Mouse (Mus musculus) frontal cortex, postnatal 14 days (tissue): ENCODE measurements at regions not wholly inside any gene's neighbourhood (a gene's known extent, or its start where the extent isn't known, plus 50 kb on each side); places are given as distances from the start of the nearest gene placed in this dataset.

Source experiments
- DNase-seq, 2 experiments: peaks; one replicate each; pipeline ENCODE4 v3.0.0; 2022; ENCODE audit warnings: low spot score in 2 of 2

DNA sequence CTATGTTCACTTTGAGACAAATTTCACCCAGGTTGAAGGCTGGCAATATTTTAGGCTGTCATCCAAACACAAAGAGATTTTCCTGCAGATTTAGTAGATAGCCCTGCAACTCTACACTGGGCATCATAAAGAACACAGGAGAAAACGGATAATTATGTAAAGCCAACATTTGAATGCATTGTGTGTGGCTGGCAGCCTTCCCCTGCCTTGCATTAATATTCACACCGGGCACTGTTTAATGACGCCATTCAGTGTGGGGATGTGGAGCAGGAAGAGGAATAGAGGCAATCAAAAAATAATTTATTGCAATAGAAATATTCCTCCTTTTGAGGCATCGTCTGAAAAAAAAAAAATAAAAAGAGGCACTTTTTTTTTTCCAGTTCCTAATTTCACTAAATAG is 105.7 kb downstream of the Samd5 start:
- DNase-seq: no peak

DNA sequence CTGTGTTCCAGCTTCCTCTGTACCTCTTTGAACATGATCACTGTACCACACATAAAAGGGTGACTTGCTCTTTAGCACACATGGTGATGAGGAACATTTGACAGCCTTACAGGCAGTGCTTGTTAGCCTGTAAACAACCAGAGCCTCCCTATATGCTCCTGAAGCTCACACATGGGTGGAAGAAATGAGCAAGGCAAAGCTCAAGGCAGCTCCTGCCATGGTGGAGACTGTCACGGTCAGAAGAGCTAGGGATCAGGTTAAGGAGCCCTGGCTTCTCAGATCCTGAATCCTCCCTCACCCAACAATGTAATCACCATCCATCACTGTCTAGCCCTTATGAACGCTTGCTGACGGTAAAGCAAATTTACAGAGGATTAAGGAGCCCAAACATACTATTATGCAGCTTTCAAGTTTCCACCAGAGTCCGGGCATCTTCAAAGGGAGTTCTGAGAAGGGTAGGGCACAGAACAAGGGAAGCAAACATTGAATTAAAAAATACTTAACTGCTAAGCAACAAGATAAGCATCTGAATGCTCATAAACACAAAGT is 117.4 kb downstream of the Samd5 start:
- DNase-seq: no peak

DNA sequence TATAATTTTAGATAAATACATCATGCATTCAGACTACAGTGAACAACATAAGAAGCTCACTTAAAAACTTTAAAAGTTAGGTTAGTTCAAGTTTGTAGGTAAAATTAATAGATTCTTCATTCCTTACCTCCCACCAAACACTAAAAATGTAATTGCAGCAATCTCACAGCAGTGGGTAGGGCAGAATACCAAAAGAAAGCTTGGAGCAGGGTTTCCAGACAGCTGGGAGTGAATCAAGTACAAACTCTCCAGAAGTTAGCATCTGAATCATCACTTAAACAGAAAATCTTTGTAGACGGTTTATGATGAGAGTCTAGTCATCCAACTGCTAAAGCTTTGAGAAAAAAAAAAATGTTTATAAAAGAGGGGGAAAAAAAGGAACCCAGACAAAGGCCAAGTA is 117.9 kb downstream of the Samd5 start:
- DNase-seq: no peak

DNA sequence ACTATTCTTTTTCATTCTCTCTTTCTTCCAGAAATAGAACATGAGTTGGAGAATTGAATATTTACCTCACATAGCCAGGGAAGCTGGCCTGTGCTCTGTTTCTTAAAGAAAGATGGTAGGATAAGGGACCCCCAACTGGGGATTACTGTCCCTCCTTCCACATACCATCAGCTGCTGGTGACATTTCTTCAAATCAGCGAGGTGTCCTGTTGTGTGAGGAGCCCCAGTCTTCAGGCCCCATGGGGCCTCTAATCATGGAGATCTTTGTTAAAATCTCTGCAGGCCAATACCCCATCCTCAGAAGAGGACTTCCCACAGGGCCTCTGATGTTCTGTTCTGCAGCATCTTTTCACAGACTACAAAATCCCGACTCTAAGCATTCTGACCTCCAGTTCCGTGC is 121.1 kb downstream of the Samd5 start:
- DNase-seq: no peak

DNA sequence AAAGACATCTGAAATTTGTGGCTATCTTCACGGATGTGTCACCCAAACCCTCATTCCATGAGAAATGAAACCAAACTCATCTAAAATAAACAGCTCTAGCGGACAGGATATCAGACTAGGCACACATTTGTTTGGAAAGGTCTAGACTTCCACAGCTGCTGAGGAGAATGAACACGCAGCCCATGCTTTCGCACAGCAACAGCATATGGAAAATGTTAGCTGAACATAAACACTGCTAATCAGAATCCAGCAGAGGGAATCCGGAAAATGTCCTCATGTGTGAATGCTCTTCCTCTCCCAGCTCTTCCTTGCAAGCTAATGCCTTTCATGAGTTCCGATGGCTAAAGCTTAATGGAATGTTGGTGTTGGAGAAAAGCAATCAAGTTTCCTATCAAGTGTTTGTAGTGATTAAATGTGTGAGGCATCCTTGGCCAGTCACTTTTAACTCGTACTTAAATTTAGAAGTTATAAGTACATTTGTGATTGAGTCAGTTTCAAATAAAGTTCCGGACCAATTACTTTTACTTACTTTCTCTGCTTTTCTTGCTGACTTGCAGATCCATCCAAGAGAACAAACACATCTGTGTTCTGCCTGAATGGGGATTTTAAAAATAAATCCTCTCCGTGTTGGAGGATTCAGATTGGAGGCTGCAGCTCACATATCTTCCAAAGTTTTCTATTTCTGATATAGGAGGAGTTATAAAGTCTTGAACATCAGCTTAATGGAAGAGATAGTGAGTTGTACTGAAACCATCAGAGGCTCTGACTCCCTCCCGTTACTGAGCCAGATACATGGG is 124.9 kb downstream of the Samd5 start:
- DNase-seq: no peak

DNA sequence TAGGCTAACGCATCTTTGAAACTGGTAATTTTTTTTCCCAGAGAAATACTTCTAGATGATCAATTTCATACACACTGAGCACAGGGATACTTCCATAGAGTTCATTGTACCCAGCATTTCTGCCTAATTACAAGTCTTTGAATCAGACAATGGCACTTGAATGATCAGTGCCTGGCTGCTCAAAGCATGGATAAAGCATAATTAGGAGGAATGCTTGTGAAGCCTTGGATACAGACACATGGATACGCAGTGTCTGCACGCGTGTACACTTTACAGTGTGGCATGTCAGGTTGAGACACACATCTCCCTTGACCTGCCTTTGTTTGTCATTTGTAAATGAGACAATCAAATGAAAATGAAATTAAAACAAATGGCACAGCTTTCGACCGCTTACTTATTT is 129.2 kb downstream of the Samd5 start:
- no peak for DNase-seq

DNA sequence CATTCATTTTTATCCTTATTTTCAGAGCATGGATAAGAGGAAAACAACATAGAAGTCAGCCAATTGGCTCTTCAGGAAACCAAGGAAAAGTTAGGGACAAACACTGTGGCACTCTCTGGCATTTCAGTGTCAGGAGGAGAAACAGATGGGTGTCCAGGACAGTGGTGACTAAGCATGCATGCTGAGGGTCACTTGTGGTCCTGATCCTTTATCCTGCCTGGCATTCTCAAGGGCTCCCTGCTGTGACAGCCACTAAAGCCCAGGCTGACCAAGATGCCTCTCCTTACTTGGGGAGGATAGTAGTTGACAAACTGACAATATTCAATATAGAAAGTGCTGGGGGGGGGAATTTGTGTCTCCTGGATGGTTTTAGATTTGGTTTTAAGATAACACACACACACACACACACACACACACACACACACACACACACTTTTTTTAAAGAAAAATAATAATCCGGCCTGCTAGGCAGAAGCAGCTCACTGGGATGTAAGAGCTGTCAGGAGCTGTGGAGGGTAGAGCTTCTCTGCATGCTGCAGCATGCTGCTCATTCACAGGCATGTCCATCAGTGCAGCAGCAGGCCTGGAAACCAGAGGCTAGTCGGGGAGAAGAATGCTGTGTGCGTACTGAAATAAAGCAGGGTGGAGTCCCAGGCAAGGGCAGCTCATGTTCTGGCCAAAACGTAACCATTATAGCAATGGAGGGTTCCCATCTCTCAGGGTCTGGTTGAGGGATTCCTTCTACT is 130.8 kb downstream of the Samd5 start:
- DNase-seq: no peak

DNA sequence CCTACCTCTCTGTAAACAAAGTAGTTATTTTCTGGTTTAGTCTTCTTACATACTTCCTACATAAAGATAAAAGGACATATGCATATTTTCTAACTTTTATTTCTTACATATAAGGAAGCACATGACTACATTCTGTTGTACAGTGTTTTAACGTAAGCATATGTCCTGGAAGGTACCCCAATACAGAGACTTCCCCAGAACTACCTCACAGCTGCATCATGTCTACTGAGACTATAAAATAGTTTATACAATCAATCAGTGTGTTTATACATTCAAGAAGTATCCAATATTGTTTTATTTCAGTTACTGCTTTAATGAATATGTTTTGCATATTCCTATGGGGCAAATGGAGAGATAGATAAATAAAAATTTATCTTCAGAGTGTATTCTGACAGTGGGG is 133.4 kb downstream of the Samd5 start:
- no peak for DNase-seq

DNA sequence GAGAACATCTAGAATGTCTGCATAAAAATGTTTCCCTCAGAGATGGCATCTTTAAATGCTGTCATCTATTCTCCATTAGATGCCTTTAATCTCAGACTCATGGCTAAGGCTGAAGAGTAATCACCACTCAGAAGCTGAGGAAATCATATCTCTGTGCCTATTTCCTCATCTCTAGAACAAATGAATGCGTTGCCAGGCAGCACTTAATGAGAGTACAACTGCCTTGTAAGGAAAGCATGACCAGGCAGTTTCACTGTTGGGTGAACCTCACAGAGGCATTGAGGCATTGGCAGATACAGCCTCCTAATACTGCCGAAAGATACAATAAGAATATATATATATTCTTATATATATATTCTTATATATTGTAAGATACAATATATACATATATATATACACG is 137.3 kb downstream of the Samd5 start:
- DNase-seq: no peak

DNA sequence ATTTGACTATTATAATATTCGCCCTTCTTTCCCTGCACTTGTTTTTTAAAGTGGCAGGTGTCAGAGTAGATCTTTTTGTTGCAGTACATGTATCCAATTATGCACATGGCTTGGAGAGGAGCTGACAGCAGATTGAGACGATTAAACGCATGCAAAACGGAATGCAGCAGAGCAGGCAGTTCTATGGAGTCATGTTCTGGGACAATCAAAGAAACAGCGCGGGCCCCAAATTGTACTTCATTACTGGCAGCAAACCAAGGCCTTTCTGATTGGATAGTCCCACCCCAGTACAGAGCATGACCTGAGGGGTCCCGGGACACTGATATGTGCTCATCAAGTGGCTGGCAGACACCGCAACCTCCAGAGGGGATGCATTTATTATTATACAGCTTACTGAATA is 140.5 kb downstream of the Samd5 start:
- no peak for DNase-seq

DNA sequence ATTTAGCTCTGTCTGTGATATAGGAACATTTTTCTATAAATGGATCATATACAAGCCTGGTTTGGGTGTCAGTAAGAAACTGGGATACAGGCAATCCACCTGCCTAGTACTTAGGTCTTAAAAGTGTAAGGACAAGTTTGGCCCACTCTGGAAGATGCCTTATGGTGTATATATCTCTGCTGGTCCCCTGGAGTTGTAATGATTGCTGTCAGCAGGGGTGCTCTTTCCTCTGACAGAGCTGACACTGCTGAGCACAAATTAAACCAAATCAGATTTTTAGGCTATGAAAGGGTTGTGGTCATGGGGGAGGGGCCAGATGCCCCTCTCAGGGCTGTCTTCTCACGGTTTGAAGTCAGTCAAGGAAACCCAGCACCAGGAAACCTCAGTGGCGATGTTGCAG is 141.7 kb downstream of the Samd5 start:
- DNase-seq: no peak

DNA sequence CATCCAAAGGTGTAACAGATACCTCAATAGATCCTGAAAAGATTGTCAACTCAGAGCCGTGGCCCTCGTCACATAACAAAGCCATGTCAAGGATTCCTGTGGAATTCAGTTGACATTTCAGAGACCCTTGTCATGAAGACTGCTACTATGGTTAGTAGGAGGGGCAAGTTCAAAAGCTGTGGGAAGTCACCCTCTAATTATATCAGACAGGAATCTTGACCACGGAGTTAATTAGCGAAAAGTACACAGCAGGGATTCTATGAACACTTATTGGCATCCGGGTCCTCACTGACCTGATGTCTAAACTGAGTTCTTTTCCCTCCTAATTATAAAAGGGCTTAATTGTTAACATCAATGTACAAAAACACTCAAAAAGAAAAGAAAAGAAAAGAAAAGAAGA is 143.1 kb downstream of the Samd5 start:
- DNase-seq: no peak

DNA sequence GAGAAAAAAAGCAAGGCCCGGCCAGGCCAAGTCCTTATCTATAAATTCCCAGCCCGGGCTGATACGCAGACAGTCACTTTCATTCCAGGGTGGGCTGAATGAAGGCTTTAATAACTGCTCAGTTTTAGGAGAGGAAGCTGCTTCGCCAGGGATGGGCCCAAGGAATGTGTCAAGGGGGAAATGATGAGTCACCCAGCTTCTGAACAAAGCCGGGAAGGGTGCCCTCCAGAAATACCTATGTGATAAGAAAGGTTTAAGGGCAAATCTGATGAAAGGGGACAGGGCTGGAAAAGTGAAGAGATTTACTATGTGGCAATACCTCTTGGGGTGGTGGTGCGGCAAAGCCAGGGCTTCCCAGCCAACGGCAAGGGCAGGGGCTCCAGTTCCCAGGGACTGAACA is 145.6 kb downstream of the Samd5 start:
- no peak for DNase-seq

DNA sequence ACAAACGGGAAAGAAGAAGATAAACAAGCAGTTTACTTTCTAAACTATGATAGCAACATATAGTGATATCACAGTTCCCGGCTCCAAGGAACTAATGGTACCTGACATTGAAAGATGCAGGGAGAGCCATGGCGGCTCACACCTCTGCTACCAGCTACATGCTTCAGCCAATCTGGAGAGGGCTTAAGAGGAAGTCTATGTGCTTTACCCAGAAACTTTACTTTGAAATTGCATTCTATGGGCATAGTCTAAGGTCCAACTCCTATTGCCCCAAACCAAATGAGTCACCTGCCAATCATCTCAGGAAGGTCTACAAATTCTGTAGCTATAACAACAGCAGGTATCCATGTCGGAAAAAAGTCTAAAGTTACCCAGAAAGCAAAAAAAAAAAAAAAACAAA is 146.9 kb downstream of the Samd5 start:
- DNase-seq: no peak

DNA sequence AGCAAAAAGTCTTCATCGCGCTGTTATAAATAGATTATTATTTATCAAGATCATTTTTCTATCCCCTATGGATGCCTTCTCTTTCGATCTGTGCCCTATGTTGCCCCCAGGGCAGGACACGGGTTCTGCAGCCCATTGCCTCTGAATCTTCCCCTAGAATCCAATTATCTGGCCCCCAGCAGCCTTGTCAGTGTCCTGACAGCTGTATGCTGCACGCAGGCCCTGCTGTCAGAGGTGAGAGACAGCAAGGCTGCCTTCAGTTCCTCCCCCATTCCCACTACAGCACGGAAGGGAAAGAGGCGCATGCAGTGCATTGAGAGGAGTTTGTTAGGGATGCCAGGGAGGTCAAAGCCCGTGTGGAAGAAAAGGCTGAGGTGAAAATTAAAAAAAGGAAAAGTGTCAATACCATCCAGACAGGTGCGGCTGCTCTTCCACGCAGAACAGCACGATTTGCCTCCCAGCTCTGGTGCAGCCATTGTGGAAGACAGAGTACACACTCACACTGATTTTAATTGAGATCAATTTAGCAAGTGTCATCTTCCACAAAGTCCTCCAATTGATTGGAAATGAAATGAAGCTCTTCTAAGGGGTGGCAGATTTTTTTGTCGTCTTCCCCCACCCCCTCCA is 165.1 kb downstream of the Samd5 start:
- DNase-seq: no peak

DNA sequence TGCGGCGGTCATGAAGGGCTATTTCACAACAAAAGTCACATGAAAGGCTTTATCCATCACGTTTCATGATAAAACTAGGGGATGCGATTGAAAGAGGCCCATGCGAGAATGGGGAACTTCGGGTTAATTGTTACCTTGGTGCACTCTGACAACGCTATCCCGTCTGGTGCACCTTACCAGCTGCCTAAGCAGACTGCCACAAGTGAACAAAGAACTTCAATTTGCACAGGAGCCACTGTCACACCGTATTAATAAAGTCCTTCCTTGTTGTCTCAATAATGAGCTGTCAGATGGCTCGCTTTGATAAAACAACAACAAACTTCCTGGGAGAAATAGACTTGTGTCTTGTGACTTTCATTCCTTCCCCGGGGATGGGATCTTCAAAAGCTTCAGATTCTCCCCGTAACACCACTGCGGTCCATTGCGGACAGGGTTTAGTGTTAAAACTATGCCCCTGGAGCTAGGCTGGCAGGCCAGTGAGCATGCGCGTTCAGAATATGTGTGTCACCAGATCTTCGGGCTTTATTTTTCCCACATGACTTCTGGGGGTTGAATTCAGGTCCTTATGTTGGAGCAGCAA is 165.8 kb downstream of the Samd5 start:
- DNase-seq: no peak

DNA sequence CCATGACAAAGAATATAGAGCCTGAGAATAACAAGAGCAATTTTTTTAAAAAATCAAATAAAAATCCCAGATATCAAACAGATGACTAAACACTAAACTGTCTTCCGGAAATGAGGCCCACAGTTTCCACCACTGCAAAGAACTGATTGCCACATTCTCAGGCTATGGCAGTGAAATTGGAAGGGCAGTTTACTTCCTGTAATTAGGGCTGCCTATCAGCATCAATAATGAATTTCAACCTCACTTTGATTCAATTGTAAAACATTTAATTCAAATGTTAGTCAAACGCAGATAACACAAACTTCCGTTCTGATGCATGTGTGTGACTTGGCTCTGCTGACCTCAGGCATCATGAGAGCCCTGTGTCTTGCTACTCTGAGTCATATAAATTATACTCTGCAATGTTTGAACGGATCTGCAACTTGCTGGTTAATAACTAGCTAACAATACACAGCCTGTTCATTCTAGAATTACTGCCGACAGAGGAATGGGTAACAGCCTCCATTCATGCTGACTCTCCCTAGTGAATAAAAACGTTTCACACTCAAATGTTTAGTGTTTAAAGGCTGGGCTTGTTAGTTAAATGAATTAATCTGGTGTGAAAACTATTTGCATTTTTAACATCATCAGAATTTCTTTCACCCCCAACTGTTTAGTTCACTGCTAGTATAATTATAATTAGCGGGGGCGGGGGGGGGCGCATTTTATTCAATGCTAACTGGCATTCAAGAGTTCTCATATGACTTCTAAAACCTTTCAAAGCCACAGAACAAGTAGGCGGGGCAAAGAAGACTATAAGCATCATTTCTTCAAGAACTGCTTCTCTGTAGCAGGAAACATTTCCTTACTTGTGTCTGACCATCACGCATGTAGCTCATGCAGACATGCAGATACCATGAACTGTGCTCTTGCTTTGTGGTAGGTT is 171.2 kb downstream of the Samd5 start:
- no peak for DNase-seq

DNA sequence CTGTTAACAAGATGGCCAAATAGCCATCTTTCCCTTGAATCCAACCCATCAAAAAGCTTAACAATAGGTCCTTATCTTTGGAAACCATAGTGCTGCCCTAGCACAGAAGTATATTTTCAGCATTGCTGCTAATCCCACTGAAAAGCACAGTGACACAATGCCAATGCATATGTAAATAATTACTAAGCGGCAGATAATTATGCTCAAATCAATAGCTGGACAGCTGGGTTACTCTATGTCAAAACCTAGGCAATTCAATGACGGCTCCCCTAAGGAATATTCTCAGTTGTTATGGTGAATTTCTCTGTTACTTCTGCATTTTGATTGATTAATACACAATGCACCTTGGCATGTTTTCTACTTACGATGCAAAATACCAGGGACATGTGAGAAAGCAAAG is 176.5 kb downstream of the Samd5 start:
- DNase-seq: no peak

DNA sequence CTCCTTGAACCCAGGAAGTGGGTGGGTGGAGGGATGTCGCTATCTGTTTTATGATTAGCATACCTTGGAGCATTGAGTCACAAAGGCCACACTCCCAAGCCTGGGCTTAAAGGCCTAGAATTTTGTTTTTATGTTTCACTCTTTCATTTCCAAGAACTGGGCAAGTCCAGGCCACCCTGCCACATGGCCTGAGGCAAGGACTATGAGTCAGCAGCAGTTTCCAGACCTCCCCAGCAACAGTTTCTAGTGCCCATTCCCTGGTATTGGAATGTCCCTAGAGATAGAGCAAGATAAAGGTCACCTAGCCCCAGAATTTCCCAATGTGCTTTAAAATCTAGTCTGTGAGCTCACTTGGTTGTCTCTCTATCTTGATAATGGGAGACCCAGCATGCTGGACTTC is 178.0 kb downstream of the Samd5 start:
- no peak for DNase-seq

DNA sequence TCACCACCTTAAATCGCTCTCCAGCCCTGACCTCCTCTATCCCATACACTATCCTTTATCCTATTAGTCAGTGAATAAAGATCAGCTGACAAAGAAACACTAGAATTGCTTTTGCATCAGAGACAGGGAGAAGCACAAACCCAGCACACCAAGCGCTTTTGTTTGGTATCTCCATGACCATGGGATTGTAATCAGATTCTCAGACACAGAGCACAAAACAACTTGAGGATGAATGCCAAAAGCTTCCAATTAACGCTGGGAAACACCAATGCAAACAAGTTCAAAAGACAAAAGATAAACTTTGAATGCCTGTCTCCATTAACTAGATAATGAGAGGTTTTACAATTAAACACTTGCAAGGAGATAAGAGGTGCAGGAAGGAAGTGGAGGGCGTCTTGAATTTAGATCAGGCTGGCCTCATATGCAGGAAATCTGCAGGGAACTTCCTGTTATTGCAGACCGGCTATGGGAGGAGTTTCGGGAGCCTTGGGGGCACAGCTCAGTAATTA is 179.8 kb downstream of the Samd5 start:
- no peak for DNase-seq

DNA sequence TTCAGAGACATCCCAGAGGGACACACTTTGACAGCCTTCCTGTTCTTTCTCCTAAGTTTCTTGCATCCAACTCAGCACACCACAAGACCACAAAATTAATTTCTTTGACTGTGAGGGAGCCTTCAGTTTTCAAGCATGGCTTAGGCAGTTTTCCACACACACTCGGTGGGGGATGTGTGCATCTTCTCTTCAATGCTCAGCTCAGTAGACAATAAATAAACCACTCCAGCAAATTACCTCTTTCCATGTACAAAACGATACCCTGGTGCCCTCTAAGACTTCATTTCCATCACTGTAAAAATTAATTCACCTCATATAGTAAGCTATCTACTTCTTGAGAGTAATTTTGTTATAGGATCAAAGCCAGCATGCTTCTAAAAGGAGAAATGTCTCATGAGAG is 184.6 kb downstream of the Samd5 start:
- DNase-seq: no peak
